Mouse (Mus musculus) limb, embryonic 14.5 days (tissue): ENCODE results near the gene Ces2h. TPM values are rescaled to one million over a fixed set of nuclear protein-coding genes. Genes with fewer than 3 reads are reported as not detected.

Experiments
- ATAC-seq: fragments of 200-750 bp; cut with Nextera tagmentation; 2 replicates; pipeline ENCODE4 v1.8.0; 2017; ENCODE audit warnings: low read depth, moderate number of reproducible peaks, moderate TSS enrichment; ENCODE audit not compliant: low FRiP score
- DNase-seq: peaks from one replicate; pipeline ENCODE4 v3.0.0-alpha.2; 2015; ENCODE audit warnings: low spot score
- H3K27ac ChIP-seq: fragments of 300-500 bp; sonication (generic); replicated peaks from 2 replicates; pipeline ENCODE4 v1.5.1; 2014; ENCODE audit warnings: low read depth, mild to moderate bottlenecking, low read length, moderate library complexity, mixed read lengths
- H3K27me3 ChIP-seq: fragments of 300-500 bp; sonication (generic); 2 replicates; pipeline ENCODE4 v1.6.1; 2014; ENCODE audit warnings: low read length, mixed read lengths; ENCODE audit not compliant: control insufficient read depth, insufficient read depth
- H3K36me3 ChIP-seq: fragments of 300-500 bp; sonication (generic); 2 replicates; pipeline ENCODE4 v1.6.1; 2014; ENCODE audit warnings: mild to moderate bottlenecking, low read length, moderate library complexity, mixed read lengths; ENCODE audit not compliant: control insufficient read depth, insufficient read depth
- H3K4me1 ChIP-seq: fragments of 300-500 bp; sonication (generic); 2 replicates; pipeline ENCODE4 v1.6.1; 2014; ENCODE audit warnings: antibody characterized with exemption, low read length, mixed read lengths; ENCODE audit not compliant: control insufficient read depth, insufficient read depth
- H3K4me2 ChIP-seq: fragments of 300-500 bp; sonication (generic); replicated peaks from 2 replicates; pipeline ENCODE4 v1.6.1; 2014; ENCODE audit warnings: low read depth, mild to moderate bottlenecking, low read length, moderate library complexity; ENCODE audit not compliant: severe bottlenecking
- H3K4me3 ChIP-seq: fragments of 300-500 bp; sonication (generic); replicated peaks from 2 replicates; pipeline ENCODE4 v1.5.1; 2014; ENCODE audit warnings: low read length
- H3K9ac ChIP-seq: fragments of 300-500 bp; sonication (generic); 2 replicates; pipeline ENCODE4 v1.6.1; 2014; ENCODE audit warnings: mild to moderate bottlenecking, low read depth, low read length, moderate library complexity; ENCODE audit not compliant: severe bottlenecking
- H3K9me3 ChIP-seq: fragments of 300-500 bp; sonication (generic); 2 replicates; pipeline ENCODE4 v1.6.1; 2016; ENCODE audit warnings: low read length; ENCODE audit not compliant: control insufficient read depth
- POLR2A ChIP-seq: fragments of 200-500 bp; IDR thresholded peaks from 2 replicates; pipeline ENCODE4 v1.8.0; 2012; ENCODE audit warnings: inconsistent platforms, mild to moderate bottlenecking, moderate library complexity, borderline replicate concordance; ENCODE audit not compliant: insufficient read depth, insufficient read length; ENCODE audit errors: extremely low read depth
- WGBS: fragments of 180-500 bp; shearing (Covaris S2); extraction: QIAGEN DNeasy Blood & Tissue Kit; methylation state at CpG from one replicate; pipeline ENCODE4 v1.1.7; 2014; 5-methylcytosine and 5-hydroxymethylcytosine counted together
- polyA plus RNA-seq, 2 experiments: library from polyadenylated mRNA; depleted of rRNA in 1 of 2; stranded (reverse) in 1 of 2; unstranded in 1 of 2; fragments of >200 nt; fragmentation: Nextera tagmentation in 1 of 2; extraction: Ambion mirVana in 1 of 2; gene quantifications; 2 replicates each; pipeline versions ENCODE4 v1.2.1 to v1.2.3; 2012 to 2014

Ces2h gene
- polyA plus RNA-seq, 2 experiments, result not detected

- DNase-seq (no peak), ATAC-seq (no peak)
- no peak for TF ChIP-seq POLR2A
- H3K4me3 ChIP-seq, result no peak overlapping the region
- 35% methylated on average over 1 of the region's 1 CpGs for WGBS
- H3K4me1 ChIP-seq, result no peaks in the 10 kb centered on the region
- H3K36me3 ChIP-seq, result no peaks in the 10 kb centered on the region
- no peak overlapping the region for H3K4me2 ChIP-seq
- H3K9ac ChIP-seq, result no peak overlapping the region
- H3K27ac ChIP-seq, result no peak overlapping the region
- no peaks in the 10 kb centered on the region for H3K27me3 ChIP-seq
- H3K9me3 ChIP-seq, result no peaks in the 10 kb centered on the region
These were observed 22.4 kb downstream of the Ces2h start for GRCm38 (mm10) chr8:105023087-105023486.

DNA sequence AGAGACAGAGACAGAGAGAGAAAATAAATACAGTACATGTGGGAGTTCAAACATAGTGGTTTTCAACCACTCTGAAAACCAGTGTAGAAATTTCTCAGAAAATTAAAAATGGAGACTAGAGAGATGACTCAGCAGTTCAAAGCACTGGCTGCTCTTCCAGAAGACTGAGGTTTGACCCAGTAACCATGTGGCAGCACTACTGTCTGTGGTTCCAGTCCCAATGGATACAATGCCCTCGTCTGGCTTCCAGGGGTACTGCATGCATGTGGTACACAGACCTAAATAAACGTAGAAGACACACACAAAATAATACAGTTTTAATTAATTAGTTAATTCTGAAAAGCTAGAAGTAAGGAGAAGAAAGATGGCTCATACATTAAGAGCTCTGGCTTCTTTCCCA is 24.4 kb downstream of the Ces2h start:
- no peak for TF ChIP-seq POLR2A
- Histone ChIP-seq H3K4me3 (no peak overlapping the region), H3K27ac (no peak overlapping the region), H3K9me3 (no peaks in the 10 kb centered on the region), H3K4me2 (no peak overlapping the region), H3K36me3 (no peaks in the 10 kb centered on the region), H3K4me1 (no peaks in the 10 kb centered on the region), H3K27me3 (no peaks in the 10 kb centered on the region), H3K9ac (no peak overlapping the region)
- DNase-seq, result no peak
- ATAC-seq, result no peak
- WGBS, result 62% methylated on average over 2 of the region's 2 CpGs

- no peak for DNase-seq
- no peak for TF ChIP-seq POLR2A
- no peaks in the 10 kb centered on the region for H3K4me1 ChIP-seq
- no peaks in the 10 kb centered on the region for H3K9me3 ChIP-seq
- 50% methylated on average over 1 of the region's 1 CpGs for WGBS
- H3K4me3 ChIP-seq, result no peak overlapping the region
- H3K9ac ChIP-seq, result no peak overlapping the region
- H3K27ac ChIP-seq, result no peak overlapping the region
- H3K4me2 ChIP-seq, result no peak overlapping the region
- H3K27me3 ChIP-seq, result no peaks in the 10 kb centered on the region
- H3K36me3 ChIP-seq, result no peaks in the 10 kb centered on the region
- no peak for ATAC-seq
These were observed 42.9 kb downstream of the Ces2h start for GRCm38 (mm10) chr8:105043510-105043909.

- Histone ChIP-seq H3K4me1 (no peaks in the 10 kb centered on the region), H3K27me3 (no peaks in the 10 kb centered on the region), H3K4me3 (no peak overlapping the region), H3K9ac (no peak overlapping the region), H3K27ac (no peak overlapping the region), H3K9me3 (no peaks in the 10 kb centered on the region), H3K36me3 (no peaks in the 10 kb centered on the region), H3K4me2 (no peak overlapping the region)
- DNase-seq (no peak), ATAC-seq (no peak)
- 88% methylated on average over 3 of the region's 3 CpGs for WGBS
- TF ChIP-seq POLR2A, result no peak
These were observed 45.3 kb downstream of the Ces2h start for GRCm38 (mm10) chr8:105045824-105046401.

GRCm38 (mm10) chr8:105048371-105048854 is 47.8 kb downstream of the Ces2h start, which contains the start of gene Ces3a:
Gene Ces3a (plus strand): TSS chr8:105048601.
- Histone ChIP-seq H3K4me1 (no peaks in the 10 kb centered on the region), H3K27ac (no peak within 1 kb of the TSS), H3K27me3 (no peaks in the 10 kb centered on the region), H3K9ac (no peak within 1 kb of the TSS), H3K36me3 (no peaks in the 10 kb centered on the region), H3K4me3 (no peak within 1 kb of the TSS), H3K4me2 (no peak within 1 kb of the TSS), H3K9me3 (no peaks in the 10 kb centered on the region)
- no peak for DNase-seq
- TF ChIP-seq POLR2A, result no peak
- no peak for ATAC-seq
- 76% methylated on average over 3 of the region's 3 CpGs for WGBS
